Mouse (Mus musculus): ENCODE results near the gene Myrf. TPM values are rescaled to one million over a fixed set of nuclear protein-coding genes. Genes with fewer than 3 reads are reported as not detected.
A peak's percentile ranks its signal among the peaks of the same experiment; 100 is the strongest.

The Myrf gene
- polyA plus RNA-seq, 1 experiment from 2014 or later: 9.9 TPM

DNA sequence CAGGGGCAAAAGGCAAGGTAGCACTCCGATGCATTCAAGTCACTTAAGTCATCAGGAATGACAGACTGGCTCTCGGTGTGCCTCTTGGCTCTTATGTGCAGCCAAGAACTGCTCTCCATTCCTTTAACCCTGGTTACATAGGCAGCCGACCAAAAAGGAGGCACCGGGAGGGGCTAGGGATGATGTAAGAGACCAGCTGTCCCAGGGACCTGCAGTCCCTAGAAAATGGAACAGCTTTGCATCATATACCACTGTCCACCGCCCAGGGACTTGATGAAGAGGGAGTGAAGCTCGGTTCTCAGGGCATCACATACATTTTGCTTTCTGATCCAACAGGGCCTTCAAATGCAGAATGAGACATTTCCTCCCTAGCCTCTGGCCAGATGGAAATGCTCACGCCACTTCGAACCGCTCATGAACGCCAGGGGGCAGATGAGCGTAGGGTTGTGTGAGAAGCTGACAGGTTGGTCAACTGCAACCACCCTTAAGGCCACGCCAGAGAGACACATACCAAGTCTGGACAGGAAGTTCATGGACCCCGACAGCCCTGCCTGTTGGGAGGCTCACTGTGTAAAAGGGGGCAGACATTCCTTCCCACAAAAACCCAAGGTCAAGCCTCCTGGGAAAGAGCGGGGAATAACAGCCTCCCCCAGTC is 25.8 kb upstream of the Myrf start:
- H3K36me3 ChIP-seq (ENCODE audit: control insufficient read depth, insufficient read depth, low read length): no peaks in the 10 kb centered on the region
- H3K9ac ChIP-seq (ENCODE audit: low read depth, low read length): no peak overlapping the region
- peak overlapping the region; percentile 74 for H3K27ac ChIP-seq (ENCODE audit: low read length)
- no peaks in the 10 kb centered on the region for H3K9me3 ChIP-seq (ENCODE audit: control insufficient read depth, low read length)
- peaks cover 27% of the 10 kb centered on the region for H3K4me1 ChIP-seq (ENCODE audit: control insufficient read depth, insufficient read depth, low read length)
- H3K27me3 ChIP-seq (replicated peaks; ENCODE audit: control insufficient read depth, insufficient read depth, low read length): no peaks in the 10 kb centered on the region
- peak; percentile 50 for ATAC-seq
- H3K4me2 ChIP-seq (ENCODE audit: low read depth, low read length): no peak overlapping the region
- WGBS: 19% methylated on average over 14 of the region's 14 CpGs
- no peak overlapping the region for H3K4me3 ChIP-seq (ENCODE audit: low read length)

DNA sequence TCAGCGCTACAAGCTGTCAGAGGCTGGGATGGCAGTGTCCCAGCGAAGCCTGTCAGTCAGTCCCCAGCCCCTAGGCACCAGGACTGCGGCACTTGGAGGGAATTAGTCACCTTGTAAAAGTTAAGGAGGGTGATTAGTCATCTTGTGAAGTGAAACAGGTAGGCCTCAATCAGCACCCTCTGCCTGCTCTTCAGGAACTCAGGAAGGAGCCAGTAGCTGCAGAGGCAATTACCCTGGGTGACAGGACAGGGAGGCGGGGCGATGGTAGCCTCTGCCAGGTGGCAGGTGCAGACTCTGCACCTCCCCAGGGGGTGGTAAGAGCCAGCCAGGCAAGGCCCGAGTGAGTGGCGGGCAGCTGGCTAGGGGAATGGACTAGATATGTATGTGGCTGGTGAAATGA is 20.8 kb upstream of the Myrf start:
- WGBS: 65% methylated on average over 7 of the region's 7 CpGs
- peaks cover 19% of the 10 kb centered on the region for H3K4me1 ChIP-seq (ENCODE audit: control insufficient read depth, insufficient read depth, low read length)
- no peaks in the 10 kb centered on the region for H3K9me3 ChIP-seq (ENCODE audit: control insufficient read depth, low read length)
- no peaks in the 10 kb centered on the region for H3K27me3 ChIP-seq (replicated peaks; ENCODE audit: control insufficient read depth, insufficient read depth, low read length)
- H3K9ac ChIP-seq (ENCODE audit: low read depth, low read length): no peak overlapping the region; the same call in 1 of the 2 replicates
- no peaks in the 10 kb centered on the region for H3K36me3 ChIP-seq (ENCODE audit: control insufficient read depth, insufficient read depth, low read length)
- no peak overlapping the region for H3K4me2 ChIP-seq (ENCODE audit: low read depth, low read length)
- no peak overlapping the region for H3K4me3 ChIP-seq (ENCODE audit: low read length)
- peak; percentile 56; the same call in 1 of the 2 replicates for ATAC-seq
- peak overlapping the region; percentile 30; the same call in 1 of the 2 replicates for H3K27ac ChIP-seq (ENCODE audit: low read length)

DNA sequence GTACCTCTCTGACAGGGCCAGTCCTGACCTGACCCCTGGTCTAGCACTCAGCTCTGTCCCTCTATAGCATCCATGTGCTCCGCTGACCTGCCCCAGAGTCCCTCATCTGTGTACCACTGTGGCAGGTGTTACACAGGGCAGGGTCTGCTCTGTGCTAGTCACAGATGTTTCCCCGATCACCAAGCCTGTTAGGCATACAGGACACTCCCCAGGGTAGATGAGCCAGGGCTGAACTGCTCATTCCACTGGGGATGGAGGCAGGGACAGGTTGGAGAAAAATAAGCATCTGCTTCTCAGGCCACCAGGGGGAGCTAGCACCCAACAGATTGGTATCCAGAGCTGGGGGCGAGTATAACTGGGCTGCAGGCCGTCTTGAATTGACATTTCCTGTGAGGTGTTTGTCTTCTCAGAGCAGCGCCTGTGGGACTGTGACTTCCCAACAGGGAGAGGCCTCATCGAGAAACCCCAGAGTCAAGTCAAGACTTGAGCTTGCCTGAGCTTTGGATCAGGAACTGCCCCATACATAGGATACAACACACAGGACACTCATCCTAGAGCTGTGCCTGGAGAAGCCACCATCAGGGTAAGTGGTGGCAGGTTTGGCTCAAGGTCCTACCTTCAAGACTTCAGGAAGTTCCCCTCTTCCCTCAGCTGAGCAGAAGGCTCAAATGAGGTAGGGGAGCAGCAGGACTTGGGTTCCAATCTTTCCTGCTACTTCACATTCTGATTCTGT is 17.9 kb upstream of the Myrf start:
- no peak overlapping the region for H3K4me3 ChIP-seq (ENCODE audit: low read length)
- no peaks in the 10 kb centered on the region for H3K36me3 ChIP-seq (ENCODE audit: control insufficient read depth, insufficient read depth, low read length)
- no peak overlapping the region for H3K27ac ChIP-seq (ENCODE audit: low read length)
- peak; percentile 57; the same call in 1 of the 2 replicates for ATAC-seq
- H3K4me2 ChIP-seq (ENCODE audit: low read depth, low read length): no peak overlapping the region
- H3K27me3 ChIP-seq (replicated peaks; ENCODE audit: control insufficient read depth, insufficient read depth, low read length): no peaks in the 10 kb centered on the region
- 20% methylated on average over 6 of the region's 6 CpGs for WGBS
- peaks cover 15% of the 10 kb centered on the region; the same call in 1 of the 2 replicates for H3K4me1 ChIP-seq (ENCODE audit: control insufficient read depth, insufficient read depth, low read length)
- H3K9me3 ChIP-seq (ENCODE audit: control insufficient read depth, low read length): no peaks in the 10 kb centered on the region
- H3K9ac ChIP-seq (ENCODE audit: low read depth, low read length): no peak overlapping the region

DNA sequence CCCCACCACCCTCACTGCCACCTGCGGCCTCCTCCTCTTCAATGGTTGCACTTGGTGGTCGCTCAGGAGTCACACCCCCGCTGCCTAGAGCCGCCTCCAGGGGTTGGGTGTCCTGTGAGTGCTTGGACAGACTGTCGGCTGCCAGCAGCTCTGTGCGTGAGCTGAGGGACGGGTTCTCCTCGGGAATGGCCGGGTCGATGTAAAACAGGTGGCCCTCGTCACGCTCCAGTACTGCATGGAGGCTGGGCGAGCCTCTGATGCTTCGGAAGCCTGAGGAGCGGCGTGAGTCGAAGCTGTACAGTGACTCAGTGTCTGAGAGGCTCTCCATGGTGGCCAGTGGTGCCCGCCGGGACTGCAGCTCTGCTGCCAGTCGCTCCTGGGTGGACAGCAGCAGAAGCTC is 7.6 kb upstream of the Myrf start:
- no peak overlapping the region for H3K4me2 ChIP-seq (ENCODE audit: low read depth, low read length)
- H3K9me3 ChIP-seq (ENCODE audit: control insufficient read depth, low read length): no peaks in the 10 kb centered on the region
- no peak overlapping the region for H3K4me3 ChIP-seq (ENCODE audit: low read length)
- H3K27me3 ChIP-seq (replicated peaks; ENCODE audit: control insufficient read depth, insufficient read depth, low read length): no peaks in the 10 kb centered on the region
- peak; percentile 47; the same call in 1 of the 2 replicates for ATAC-seq
- 40% methylated on average over 20 of the region's 20 CpGs for WGBS
- H3K27ac ChIP-seq (ENCODE audit: low read length): no peak overlapping the region
- H3K4me1 ChIP-seq (ENCODE audit: control insufficient read depth, insufficient read depth, low read length): peaks cover 14% of the 10 kb centered on the region
- H3K36me3 ChIP-seq (ENCODE audit: control insufficient read depth, insufficient read depth, low read length): no peaks in the 10 kb centered on the region
- H3K9ac ChIP-seq (ENCODE audit: low read depth, low read length): no peak overlapping the region

DNA sequence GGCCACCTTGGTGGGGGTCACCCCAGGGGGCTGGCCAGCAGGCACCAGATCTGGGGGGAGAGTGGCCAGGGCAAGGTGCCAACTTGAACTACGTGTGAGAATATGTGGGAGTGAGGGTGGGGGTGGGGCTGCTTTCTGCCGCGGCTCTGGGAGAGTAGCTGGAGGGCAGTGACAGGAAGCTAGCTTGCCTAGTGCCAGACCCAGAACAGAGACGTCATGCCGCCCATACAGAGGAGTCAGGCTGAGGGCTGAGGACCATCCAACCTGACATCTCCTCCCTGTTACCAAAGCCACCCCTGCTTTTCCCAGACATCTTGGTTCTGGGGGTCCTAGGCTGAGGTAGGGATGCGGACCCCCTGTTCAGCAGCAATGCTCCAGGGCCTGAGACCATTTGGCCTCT is 6.6 kb upstream of the Myrf start:
- peaks cover 14% of the 10 kb centered on the region for H3K4me1 ChIP-seq (ENCODE audit: control insufficient read depth, insufficient read depth, low read length)
- 46% methylated on average over 6 of the region's 6 CpGs for WGBS
- no peaks in the 10 kb centered on the region for H3K27me3 ChIP-seq (replicated peaks; ENCODE audit: control insufficient read depth, insufficient read depth, low read length)
- H3K4me2 ChIP-seq (ENCODE audit: low read depth, low read length): no peak overlapping the region
- H3K4me3 ChIP-seq (ENCODE audit: low read length): no peak overlapping the region
- H3K9me3 ChIP-seq (ENCODE audit: control insufficient read depth, low read length): no peaks in the 10 kb centered on the region
- H3K36me3 ChIP-seq (ENCODE audit: control insufficient read depth, insufficient read depth, low read length): no peaks in the 10 kb centered on the region
- no peak for ATAC-seq
- no peak overlapping the region for H3K27ac ChIP-seq (ENCODE audit: low read length)
- no peak overlapping the region for H3K9ac ChIP-seq (ENCODE audit: low read depth, low read length)

DNA sequence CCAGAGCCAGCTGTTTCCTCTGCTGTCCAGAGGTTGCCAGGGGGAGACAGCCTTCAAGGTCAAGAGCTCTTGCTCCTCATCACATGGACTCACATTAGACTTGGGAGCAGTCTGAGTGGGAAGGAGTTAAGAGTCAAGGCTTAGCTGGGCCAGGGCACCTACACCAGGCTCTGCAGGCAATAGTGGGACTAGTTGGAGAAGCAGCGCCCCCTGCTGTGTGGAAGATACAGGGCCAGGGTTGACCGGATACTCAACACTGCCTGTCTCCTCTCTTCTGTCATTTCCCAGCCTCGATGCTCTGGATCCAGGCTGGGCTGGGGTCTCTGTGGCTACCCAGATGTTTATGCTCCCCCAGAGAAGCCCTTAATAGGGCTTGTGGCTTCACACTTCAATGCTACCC is 3.6 kb upstream of the Myrf start:
- Histone ChIP-seq H3K4me1 (ENCODE audit: control insufficient read depth, insufficient read depth, low read length) (peaks cover 21% of the 10 kb centered on the region), H3K4me3 (ENCODE audit: low read length) (no peak overlapping the region), H3K27me3 (replicated peaks; ENCODE audit: control insufficient read depth, insufficient read depth, low read length) (no peaks in the 10 kb centered on the region), H3K9me3 (ENCODE audit: control insufficient read depth, low read length) (no peaks in the 10 kb centered on the region), H3K4me2 (ENCODE audit: low read depth, low read length) (no peak overlapping the region), H3K36me3 (ENCODE audit: control insufficient read depth, insufficient read depth, low read length) (no peaks in the 10 kb centered on the region), H3K27ac (ENCODE audit: low read length) (no peak overlapping the region), H3K9ac (ENCODE audit: low read depth, low read length) (no peak overlapping the region)
- ATAC-seq: no peak
- 15% methylated on average over 3 of the region's 3 CpGs for WGBS

DNA sequence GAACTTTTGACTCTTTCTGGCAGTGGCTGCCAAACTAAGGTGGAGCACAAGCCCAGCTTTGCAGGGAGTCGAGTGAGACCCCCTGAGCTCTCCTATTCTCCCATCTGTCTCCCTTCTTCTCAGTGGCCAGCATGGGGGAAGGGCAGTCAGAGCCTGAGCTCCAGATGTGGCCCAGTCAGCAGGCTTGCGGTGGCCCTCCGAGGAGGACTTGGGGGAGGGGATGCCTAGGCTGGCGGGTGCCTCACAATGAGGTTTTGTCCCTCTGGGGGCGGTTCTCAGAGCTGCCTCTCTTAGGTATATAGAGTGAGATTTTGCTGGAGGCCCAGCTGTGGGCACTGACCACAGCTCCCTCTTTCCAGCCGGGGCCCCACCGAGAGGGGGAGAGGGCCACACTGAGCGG is 2.4 kb upstream of the Myrf start:
- Histone ChIP-seq H3K4me3 (ENCODE audit: low read length) (no peak overlapping the region), H3K27ac (ENCODE audit: low read length) (no peak overlapping the region), H3K4me2 (ENCODE audit: low read depth, low read length) (no peak overlapping the region), H3K9me3 (ENCODE audit: control insufficient read depth, low read length) (no peaks in the 10 kb centered on the region), H3K9ac (ENCODE audit: low read depth, low read length) (no peak overlapping the region), H3K36me3 (ENCODE audit: control insufficient read depth, insufficient read depth, low read length) (no peaks in the 10 kb centered on the region), H3K4me1 (ENCODE audit: control insufficient read depth, insufficient read depth, low read length) (peaks cover 24% of the 10 kb centered on the region), H3K27me3 (replicated peaks; ENCODE audit: control insufficient read depth, insufficient read depth, low read length) (no peaks in the 10 kb centered on the region)
- WGBS: 32% methylated on average over 8 of the region's 8 CpGs
- ATAC-seq: no peak

DNA sequence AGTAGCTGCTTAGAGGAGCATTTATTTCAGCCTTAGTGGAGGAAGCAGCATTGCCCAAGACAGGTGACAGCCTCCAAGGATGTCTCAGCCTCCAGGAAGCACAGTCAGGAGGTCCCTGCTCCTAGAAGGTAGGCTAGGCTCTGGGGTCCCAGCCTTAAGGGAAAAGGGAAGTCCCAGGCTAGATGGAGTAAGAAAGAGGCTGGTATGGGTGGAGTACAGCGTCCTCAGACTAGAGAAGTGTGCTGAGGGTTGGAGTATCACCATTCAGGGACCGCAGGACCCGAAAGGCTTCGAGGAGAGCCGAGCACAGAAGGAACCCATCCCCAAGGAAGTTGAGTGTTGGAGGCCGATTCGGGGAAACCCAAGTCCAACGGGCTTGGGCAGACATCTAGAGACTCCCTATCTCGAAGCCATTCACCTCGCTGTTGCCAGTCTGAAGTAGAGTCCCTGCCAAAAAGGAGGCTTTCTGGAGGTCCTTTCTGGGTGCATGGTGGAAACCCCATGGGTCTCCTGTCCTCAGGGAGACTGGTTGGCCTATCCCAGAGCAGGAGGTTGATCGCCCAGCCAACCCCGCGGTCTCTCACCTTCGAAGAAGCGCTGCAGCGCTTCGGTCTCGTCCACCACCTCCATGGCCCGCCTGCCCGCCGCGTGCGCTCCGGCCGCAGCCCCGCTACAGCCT is 434 bp downstream of the Myrf start:
- Histone ChIP-seq H3K4me3 (ENCODE audit: low read length) (peak overlapping the region; percentile 62), H3K4me1 (ENCODE audit: control insufficient read depth, insufficient read depth, low read length) (peaks cover 21% of the 10 kb centered on the region), H3K4me2 (ENCODE audit: low read depth, low read length) (peak overlapping the region; percentile 67), H3K9ac (ENCODE audit: low read depth, low read length) (peak overlapping the region; percentile 83), H3K9me3 (ENCODE audit: control insufficient read depth, low read length) (no peaks in the 10 kb centered on the region), H3K27me3 (replicated peaks; ENCODE audit: control insufficient read depth, insufficient read depth, low read length) (no peaks in the 10 kb centered on the region), H3K27ac (ENCODE audit: low read length) (peak overlapping the region; percentile 14), H3K36me3 (ENCODE audit: control insufficient read depth, insufficient read depth, low read length) (no peaks in the 10 kb centered on the region)
- ATAC-seq: no peak
- WGBS: 2% methylated on average over 26 of the region's 26 CpGs

DNA sequence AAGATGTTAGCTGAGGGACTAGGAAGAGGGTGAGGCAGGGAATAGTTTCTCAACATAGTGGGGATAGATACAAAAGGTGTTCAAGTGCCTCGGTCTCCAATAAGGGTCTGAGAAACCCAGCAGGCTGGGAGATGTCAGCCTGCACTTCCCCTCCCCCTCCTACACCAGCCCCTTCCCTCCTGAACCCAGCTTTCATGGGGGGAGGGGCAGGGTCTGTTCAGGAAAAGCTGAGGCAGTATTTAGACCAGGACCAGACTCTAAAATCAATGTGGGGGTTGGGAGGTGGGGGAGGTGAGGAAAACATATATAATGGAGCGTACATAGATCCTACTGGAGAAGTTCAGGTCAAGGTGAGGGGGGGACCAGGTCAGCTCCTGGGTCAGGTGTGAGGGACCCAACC is 1.1 kb downstream of the Myrf start:
- H3K4me3 ChIP-seq (ENCODE audit: low read length): peak overlapping the region; percentile 62
- 32% methylated on average over 2 of the region's 2 CpGs for WGBS
- no peak for ATAC-seq

More for the DNA sequence above, 1.1 kb downstream of the Myrf start:
- Histone ChIP-seq H3K9me3 (ENCODE audit: control insufficient read depth, low read length) (no peaks in the 10 kb centered on the region), H3K4me2 (ENCODE audit: low read depth, low read length) (peak overlapping the region; percentile 67), H3K9ac (ENCODE audit: low read depth, low read length) (peak overlapping the region; percentile 83), H3K27ac (ENCODE audit: low read length) (peak overlapping the region; percentile 55), H3K27me3 (replicated peaks; ENCODE audit: control insufficient read depth, insufficient read depth, low read length) (no peaks in the 10 kb centered on the region), H3K4me1 (ENCODE audit: control insufficient read depth, insufficient read depth, low read length) (peaks cover 21% of the 10 kb centered on the region), H3K36me3 (ENCODE audit: control insufficient read depth, insufficient read depth, low read length) (no peaks in the 10 kb centered on the region)
